Mouse (Mus musculus) hindbrain, embryonic 12.5 days (tissue): ENCODE measurements around the gene Rhebl1. TPM values are rescaled to one million over a fixed set of nuclear protein-coding genes. Genes with fewer than 3 reads are reported as not detected.

ENCODE experiments used
- ATAC-seq: fragments of 200-750 bp; cut with Nextera tagmentation; 2 replicates; pipeline ENCODE4 v1.8.0; 2017; ENCODE audit warnings: moderate TSS enrichment; ENCODE audit not compliant: low FRiP score
- H3K27ac ChIP-seq: fragments of 300-500 bp; sonication (generic); 2 replicates; pipeline ENCODE4 v1.5.1; 2016; ENCODE audit warnings: mild to moderate bottlenecking
- H3K27me3 ChIP-seq: fragments of 300-500 bp; sonication (generic); 2 replicates; pipeline ENCODE4 v1.6.1; 2016; ENCODE audit warnings: mild to moderate bottlenecking
- H3K36me3 ChIP-seq: fragments of 300-500 bp; sonication (generic); 2 replicates; pipeline ENCODE4 v1.6.1; 2016; ENCODE audit warnings: mild to moderate bottlenecking
- H3K4me1 ChIP-seq: fragments of 300-500 bp; sonication (generic); 2 replicates; pipeline ENCODE4 v1.6.1; 2016
- H3K4me2 ChIP-seq: fragments of 300-500 bp; sonication (generic); replicated peaks from 2 replicates; pipeline ENCODE4 v1.6.1; 2016; ENCODE audit warnings: mild to moderate bottlenecking
- H3K4me3 ChIP-seq: fragments of 300-500 bp; sonication (generic); 2 replicates; pipeline ENCODE4 v1.5.1; 2016; ENCODE audit warnings: mild to moderate bottlenecking
- H3K9ac ChIP-seq: fragments of 300-500 bp; sonication (generic); 2 replicates; pipeline ENCODE4 v1.6.1; 2016; ENCODE audit warnings: mild to moderate bottlenecking, moderate library complexity
- H3K9me3 ChIP-seq: fragments of 300-500 bp; sonication (generic); replicated peaks from 2 replicates; pipeline ENCODE4 v1.6.1; 2016; ENCODE audit warnings: mild to moderate bottlenecking
- WGBS: fragments of 180-500 bp; shearing (Covaris S2); methylation state at CpG from one replicate; pipeline ENCODE4 v1.1.7; 2016; 5-methylcytosine and 5-hydroxymethylcytosine counted together
- polyA plus RNA-seq: library from polyadenylated mRNA; unstranded; fragments of >200 nt; fragmentation: Nextera tagmentation; extraction: Ambion mirVana; gene quantifications from 2 replicates; pipeline ENCODE4 v1.2.1, GENCODE M21; 2016

Rhebl1 gene
- polyA plus RNA-seq, 1 experiment from 2014 or later: 22.0 TPM

DNA sequence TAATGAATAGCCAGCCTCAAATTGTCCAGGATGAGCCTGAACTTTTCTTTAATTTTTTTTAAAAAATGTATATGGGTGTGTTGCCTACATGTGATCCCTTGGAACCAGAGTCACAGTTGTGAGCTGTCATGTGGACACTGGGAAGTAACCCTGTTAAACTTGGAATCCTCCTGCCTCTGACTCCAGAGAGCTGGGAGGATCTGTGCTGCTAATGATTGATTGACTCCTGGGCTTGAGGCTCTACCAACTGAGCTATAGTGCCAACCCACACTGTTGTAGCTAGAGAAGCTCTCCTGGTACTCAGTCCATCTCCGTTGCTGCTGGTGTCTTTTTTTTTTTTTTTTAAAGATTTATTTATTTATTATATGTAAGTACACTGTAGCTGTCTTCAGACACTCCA, 10.2 kb downstream of the Rhebl1 start:
- Histone ChIP-seq H3K9ac (no peak overlapping the region), H3K9me3 (no peaks in the 10 kb centered on the region), H3K36me3 (no peaks in the 10 kb centered on the region), H3K4me1 (peaks cover 14% of the 10 kb centered on the region), H3K4me3 (no peak overlapping the region), H3K4me2 (no peak overlapping the region), H3K27ac (no peak overlapping the region), H3K27me3 (peaks cover 3% of the 10 kb centered on the region; the same call in 1 of the 2 replicates)
- ATAC-seq: no peak
- 68% methylated on average over 1 of the region's 1 CpGs for WGBS

DNA sequence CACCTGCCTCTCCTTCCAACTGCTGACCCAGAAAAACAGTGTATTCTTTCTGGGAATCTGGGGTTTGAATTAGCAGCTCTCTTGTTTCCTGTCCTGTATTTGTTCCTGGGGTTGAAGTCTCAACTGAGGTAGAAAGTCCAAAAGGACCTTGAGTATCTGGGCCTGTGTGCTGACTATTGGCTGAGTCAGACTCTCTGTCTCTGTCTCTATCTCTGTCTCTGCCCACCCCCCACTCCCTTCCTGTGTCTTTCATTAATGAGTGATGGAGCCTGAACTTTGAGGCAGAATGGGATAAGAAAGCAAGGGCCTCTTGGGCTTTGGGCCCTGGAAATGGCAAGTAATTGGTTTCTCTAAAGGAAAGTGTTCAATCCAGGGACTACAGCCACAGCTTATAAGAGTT, 10.7 kb downstream of the Rhebl1 start:
- Histone ChIP-seq H3K4me3 (no peak overlapping the region), H3K4me2 (no peak overlapping the region), H3K27me3 (peaks cover 3% of the 10 kb centered on the region; the same call in 1 of the 2 replicates), H3K27ac (no peak overlapping the region), H3K36me3 (no peaks in the 10 kb centered on the region), H3K4me1 (peaks cover 14% of the 10 kb centered on the region), H3K9me3 (no peaks in the 10 kb centered on the region), H3K9ac (no peak overlapping the region)
- ATAC-seq: no peak

DNA sequence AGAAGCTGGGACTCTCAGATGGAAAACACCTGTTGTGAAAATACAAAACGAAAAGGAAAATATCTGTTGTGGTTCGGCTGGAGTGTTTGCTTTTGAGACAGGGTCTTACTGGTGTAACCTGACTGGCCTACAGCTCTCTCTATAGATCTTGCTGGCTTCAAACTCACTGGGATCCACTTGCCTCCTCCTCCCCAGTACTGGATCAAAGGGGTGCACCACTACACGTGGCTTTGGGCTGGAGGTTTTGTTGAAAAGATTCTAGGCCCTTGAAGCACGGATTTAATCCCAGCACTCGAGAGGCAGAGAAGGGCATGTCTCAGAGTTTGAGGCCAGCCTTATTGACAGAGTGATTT, 12.7 kb downstream of the Rhebl1 start:
- H3K4me1 ChIP-seq: peaks cover 14% of the 10 kb centered on the region
- H3K9me3 ChIP-seq: no peaks in the 10 kb centered on the region
- 12% methylated on average over 5 of the region's 5 CpGs for WGBS
- H3K4me2 ChIP-seq: peak overlapping the region; percentile 86
- H3K27ac ChIP-seq: peak overlapping the region; percentile 62; the same call in 1 of the 2 replicates
- peak; percentile 57 for ATAC-seq
- no peaks in the 10 kb centered on the region for H3K36me3 ChIP-seq
- no peak overlapping the region; the same call in 1 of the 2 replicates for H3K9ac ChIP-seq
- H3K4me3 ChIP-seq: peak overlapping the region; percentile 64; the same call in 1 of the 2 replicates
- no peaks in the 10 kb centered on the region for H3K27me3 ChIP-seq

DNA sequence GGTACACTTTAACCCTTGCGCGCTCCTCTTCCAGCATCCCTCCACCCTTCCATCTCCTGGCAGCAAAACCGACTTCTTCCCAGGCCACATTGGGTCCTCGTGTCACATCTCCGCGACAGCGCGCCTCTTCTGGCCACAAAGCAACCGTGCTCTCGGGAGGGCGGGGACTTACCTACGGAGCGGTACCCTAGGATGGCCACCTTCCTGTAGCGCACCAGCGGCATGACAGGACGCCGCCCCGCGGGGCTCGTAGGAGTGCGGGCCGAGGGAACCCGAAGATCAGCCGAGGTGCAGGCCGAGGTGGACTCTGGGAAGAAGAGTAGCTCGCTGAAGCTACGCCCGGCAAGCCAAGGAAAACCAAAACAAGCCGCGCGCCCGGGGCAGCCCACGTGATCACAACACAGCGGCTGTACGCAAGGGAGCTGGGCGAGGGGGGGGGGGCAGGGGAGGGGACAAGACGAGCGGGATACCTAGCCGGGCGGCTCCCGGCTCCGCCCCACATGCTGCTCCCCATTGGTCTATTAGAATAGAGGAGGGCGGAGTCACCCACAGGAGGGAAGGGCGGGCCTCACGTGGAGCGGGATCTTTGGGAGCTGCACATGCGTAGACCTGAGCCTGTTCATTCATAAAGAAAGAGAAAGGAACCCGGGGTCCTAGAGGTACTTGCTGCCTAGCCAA, 13.2 kb downstream of the Rhebl1 start:
- Histone ChIP-seq H3K4me1 (peaks cover 14% of the 10 kb centered on the region), H3K27ac (peak overlapping the region; percentile 73), H3K4me2 (peak overlapping the region; percentile 86), H3K4me3 (peak overlapping the region; percentile 64), H3K9ac (peak overlapping the region; percentile 63), H3K27me3 (no peaks in the 10 kb centered on the region), H3K9me3 (no peaks in the 10 kb centered on the region), H3K36me3 (no peaks in the 10 kb centered on the region)
- under 1% methylated on average over 42 of the region's 48 CpGs for WGBS
- ATAC-seq: peak; percentile 97

DNA sequence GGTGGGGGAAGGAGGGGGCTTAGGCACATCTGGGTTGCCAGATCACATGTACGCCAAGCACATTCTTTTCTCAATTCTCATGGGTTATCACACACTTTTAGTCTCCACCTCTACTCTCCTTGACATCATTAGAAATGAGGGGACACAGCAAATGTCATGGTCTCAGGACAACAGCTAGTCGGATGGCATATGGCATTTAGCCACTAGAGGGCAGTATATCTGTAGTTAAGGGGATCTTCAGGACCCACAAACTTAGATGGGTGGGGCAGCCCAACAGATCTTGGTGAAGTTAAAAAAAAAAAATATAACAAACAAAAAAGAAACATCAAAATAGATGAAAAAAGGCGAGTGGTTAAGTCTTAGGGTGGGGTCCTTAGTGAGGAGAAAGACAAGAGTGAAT, 17.0 kb downstream of the Rhebl1 start:
- H3K27ac ChIP-seq: no peak overlapping the region
- no peaks in the 10 kb centered on the region for H3K36me3 ChIP-seq
- no peak overlapping the region for H3K4me2 ChIP-seq
- WGBS: 18% methylated on average over 3 of the region's 3 CpGs
- peaks cover 20% of the 10 kb centered on the region for H3K4me1 ChIP-seq
- no peak overlapping the region for H3K9ac ChIP-seq
- no peak overlapping the region for H3K4me3 ChIP-seq
- no peak for ATAC-seq
- H3K9me3 ChIP-seq: no peaks in the 10 kb centered on the region
- no peaks in the 10 kb centered on the region for H3K27me3 ChIP-seq

DNA sequence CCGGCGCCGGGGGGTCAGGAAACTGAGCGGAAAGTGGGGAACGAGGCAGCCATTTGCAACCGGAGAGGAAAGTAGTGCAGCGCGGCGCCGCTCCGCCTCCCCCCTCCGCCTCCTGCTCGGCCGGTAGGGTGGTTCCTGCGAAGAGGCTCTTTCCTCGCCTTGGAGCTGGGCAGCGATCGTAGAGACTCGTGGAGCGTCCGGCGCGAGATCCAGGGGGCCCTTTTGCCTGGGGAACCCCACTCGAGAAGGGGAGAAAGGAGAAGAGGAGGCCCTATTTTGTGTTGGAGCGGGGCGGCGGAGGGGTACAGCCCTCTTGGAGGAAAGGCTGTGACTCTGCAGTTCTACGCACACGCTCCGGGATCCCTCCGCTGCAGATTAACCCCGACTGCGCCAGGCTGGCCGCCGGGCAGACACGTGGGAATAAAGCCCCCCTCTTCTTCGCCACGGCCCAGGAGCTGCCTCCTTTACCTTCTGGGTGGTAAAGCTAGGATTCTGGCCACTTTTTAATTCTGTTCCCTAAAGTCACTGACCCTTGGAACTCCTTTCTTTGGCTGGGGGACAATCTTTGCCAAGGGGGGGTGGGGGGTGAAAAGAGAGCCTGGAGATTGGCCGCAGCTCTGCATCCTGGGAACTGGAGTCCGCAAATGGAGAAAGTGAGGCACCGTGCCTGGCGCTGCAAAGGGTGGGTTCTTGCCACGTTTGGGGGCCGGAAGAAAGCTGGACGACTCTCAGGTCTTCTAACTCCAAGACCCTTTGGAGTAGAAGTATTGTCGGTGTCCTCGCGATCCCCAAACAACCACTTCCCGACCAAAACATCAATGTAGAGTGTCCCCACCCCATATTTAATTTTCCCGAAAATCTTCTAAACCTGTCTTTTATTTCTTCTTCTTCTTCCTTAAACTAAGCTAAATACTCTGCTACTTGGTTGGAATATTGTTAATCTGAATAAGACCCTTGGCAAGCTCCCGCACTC, 22.1 kb downstream of the Rhebl1 start:
- H3K4me2 ChIP-seq: peak overlapping the region; percentile 99
- peak overlapping the region; percentile 98 for H3K27ac ChIP-seq
- no peaks in the 10 kb centered on the region for H3K9me3 ChIP-seq
- H3K4me1 ChIP-seq: peaks cover 37% of the 10 kb centered on the region
- ATAC-seq: peak; percentile 80
- H3K9ac ChIP-seq: peak overlapping the region; percentile 99
- WGBS: 2% methylated on average over 51 of the region's 51 CpGs
- H3K4me3 ChIP-seq: peak overlapping the region; percentile 91
- H3K27me3 ChIP-seq: no peaks in the 10 kb centered on the region
- no peaks in the 10 kb centered on the region for H3K36me3 ChIP-seq

DNA sequence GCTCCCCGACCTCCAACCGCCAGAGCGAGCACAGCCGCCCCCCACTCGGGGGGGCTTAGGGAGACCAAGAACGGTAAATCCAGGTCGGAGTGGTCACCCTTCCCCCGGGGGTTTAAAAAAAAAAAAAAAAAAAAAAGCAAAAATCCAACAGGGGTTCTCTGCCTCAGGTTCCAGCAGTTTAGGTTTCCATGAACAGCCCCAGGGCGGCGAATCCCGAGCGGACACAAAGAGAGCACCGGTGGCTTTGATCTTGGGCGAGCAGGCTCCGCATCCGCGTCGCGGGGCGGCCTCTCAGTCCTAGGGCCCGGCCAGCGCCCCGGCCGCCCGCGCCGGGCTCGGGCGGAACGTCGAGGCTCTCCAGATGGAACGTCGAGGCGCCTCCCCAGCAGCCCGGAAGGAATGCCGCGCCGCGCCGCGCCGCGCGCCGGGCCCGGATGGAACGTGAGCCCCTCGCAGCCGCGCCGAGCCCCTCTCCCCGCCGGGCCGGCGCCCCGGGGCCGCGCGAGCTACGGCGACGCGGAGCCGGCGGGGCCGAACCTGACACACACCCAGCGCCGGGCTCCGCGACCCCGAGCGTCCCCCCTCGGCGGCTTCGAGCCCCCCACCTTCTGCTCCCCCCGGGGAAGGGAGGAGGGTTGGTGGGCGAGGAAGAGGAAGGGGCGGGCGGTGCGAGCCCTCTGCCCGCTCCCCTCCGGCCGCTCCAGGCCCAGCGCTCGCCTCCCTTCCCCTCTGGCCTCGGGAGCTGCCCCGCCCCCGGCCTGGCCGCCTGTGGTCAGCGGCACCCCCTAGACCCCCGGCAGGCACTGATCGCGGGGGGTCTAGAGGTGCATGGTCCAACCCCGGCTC, 23.0 kb downstream of the Rhebl1 start, which contains the start of gene Kmt2d:
TSS of gene Kmt2d (minus strand) at position 135 of the 846 bp plus-strand sequence.
- peaks cover 4% of the 10 kb centered on the region for H3K36me3 ChIP-seq

DNA sequence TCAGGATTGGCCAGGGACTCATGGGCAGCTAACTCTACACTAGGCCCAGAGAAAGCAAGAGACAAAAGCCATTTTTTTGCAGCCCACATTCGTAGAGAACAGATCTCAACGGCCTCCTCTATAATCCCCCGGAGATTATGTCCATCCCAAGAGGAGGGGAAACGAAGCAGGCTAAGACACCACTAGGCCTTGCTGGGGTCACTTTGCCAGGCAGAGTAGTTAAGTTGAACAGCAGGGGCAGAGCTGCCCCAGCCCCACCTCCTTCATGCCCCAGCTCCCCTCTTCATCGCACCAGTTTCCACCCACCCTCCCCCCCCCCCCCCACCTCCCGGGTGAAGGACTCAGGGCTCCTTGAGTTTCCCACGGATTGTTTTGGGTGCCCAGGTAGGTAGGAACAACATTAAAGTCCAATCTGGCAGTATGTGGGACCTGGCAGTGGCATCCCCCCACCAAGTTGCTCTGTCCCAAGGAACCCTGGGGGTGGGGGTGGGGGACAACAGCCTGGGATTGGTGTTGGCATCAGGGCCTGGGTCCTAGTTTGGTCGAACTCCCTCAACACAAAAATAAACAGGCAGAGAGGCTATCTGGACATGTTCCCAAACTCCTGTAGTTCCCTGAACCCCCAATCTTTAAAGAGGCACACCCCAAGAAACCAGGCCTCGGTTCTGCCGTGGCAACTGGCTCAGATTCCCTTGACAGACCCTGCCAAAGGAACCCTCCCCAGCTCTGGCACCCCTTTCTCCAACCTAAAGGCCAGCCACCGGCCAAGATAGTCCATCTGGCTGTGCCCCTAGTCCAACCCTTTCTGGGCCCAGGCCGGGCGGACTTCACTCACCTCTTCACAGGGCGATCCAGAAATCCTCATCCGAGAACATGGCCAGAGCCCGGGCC, 23.9 kb downstream of the Rhebl1 start:
- Histone ChIP-seq H3K4me1 (peaks cover 39% of the 10 kb centered on the region), H3K27ac (peak overlapping the region; percentile 98), H3K9me3 (no peaks in the 10 kb centered on the region), H3K9ac (peak overlapping the region; percentile 99), H3K4me3 (peak overlapping the region; percentile 91), H3K27me3 (no peaks in the 10 kb centered on the region), H3K36me3 (peaks cover 13% of the 10 kb centered on the region), H3K4me2 (peak overlapping the region; percentile 99)
- 0% methylated on average over 15 of the region's 16 CpGs for WGBS
- ATAC-seq: no peak

More for the DNA sequence above, 23.0 kb downstream of the Rhebl1 start, which contains the start of gene Kmt2d:
- H3K9ac ChIP-seq: peak within 1 kb of the TSS; percentile 99
- H3K4me1 ChIP-seq: peaks cover 39% of the 10 kb centered on the region
- no peaks in the 10 kb centered on the region for H3K9me3 ChIP-seq
- peak within 1 kb of the TSS; percentile 99 for H3K4me2 ChIP-seq
- ATAC-seq: peak; percentile 46
- under 1% methylated on average over 58 of the region's 94 CpGs for WGBS
- no peaks in the 10 kb centered on the region for H3K27me3 ChIP-seq
- H3K4me3 ChIP-seq: peak within 1 kb of the TSS; percentile 91
- peak within 1 kb of the TSS; percentile 98 for H3K27ac ChIP-seq

DNA sequence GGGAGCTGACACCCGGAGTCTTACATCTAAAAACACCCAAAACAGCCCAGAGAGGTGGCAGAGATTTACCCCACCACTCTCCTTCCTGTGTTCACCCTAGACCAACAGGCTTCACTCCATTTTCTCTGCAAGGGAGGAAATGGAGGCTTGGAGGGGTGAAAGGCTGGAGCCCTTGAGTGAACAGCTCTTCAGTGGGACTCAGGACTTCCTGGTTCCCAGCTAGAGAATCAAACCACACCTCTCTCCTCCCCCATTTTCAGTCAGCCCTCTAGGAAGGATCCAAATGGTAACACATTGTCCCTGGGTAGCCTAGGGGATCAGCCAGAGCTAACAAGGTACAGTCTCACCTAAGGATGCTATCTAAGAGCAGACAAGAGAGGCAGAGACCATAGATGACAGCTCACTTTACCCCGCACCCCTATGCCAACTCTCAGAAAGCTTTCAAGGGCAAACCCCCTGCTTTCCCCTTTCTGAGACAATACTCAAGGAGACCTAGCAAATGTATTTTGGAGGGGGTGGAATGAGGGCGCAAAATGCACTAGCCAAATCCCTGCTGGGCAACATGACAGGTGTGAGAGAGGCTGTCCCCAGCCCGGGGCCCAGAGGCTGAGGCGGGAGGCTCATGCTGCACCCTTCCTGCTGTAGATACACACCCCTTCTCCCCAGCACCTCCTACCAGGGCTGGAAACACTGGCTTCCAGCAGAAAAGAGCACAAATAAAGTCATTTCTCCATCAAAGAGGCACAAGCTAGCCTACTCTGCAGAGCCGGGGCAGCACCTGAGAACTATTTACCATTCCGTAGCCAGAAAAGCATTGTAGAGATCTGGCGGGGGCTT, 24.8 kb downstream of the Rhebl1 start:
- peak overlapping the region; percentile 99 for H3K4me2 ChIP-seq
- H3K36me3 ChIP-seq: peaks cover 22% of the 10 kb centered on the region
- H3K27me3 ChIP-seq: no peaks in the 10 kb centered on the region
- peak overlapping the region; percentile 99 for H3K9ac ChIP-seq
- H3K4me1 ChIP-seq: peaks cover 39% of the 10 kb centered on the region
- no peak for ATAC-seq
- no peaks in the 10 kb centered on the region for H3K9me3 ChIP-seq
- 13% methylated on average over 8 of the region's 8 CpGs for WGBS
- H3K27ac ChIP-seq: 0 out of 2 replicates have a peak overlapping the region, but pooled peaks have one; percentile 98
- peak overlapping the region; percentile 91 for H3K4me3 ChIP-seq

DNA sequence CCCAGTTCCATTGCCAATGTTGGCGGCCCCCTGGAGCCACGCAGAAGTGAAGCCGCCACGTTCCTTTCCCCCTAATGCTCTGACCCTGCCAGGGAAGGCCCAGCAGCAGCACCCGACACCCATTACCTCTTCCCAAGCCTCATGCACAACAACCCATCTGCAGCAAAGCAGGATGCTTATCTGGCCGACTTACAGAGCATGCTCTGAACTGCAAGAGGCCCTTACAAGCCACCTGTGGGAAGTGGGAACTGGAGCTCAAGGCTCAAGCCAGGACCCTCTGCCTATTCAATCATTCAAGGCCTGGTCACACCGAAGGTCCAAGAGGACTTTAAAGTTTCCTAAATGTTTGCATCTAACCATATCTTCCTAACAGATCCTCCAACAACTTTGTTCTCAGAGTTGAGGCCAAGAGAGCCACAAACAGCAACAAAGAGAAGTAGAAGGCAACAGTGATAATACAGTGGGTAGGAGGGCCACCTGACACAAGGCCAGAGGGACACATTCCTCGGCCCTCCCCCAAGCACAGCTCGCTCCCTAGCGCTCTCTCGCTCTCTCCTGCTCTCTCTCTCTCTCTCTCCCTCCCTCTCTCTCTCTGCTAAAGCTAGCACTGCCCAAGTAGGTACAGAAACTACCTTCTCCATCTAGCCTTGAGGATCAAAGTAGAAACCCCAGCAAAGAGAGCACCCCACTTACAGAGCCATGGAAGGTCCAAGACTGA, 25.8 kb downstream of the Rhebl1 start:
- Histone ChIP-seq H3K27ac (no peak overlapping the region; the same call in 1 of the 2 replicates), H3K9ac (peak overlapping the region; percentile 99), H3K36me3 (peaks cover 32% of the 10 kb centered on the region), H3K9me3 (no peaks in the 10 kb centered on the region), H3K4me3 (peak overlapping the region; percentile 91), H3K4me2 (peak overlapping the region; percentile 99), H3K4me1 (peaks cover 39% of the 10 kb centered on the region), H3K27me3 (no peaks in the 10 kb centered on the region)
- 47% methylated on average over 11 of the region's 11 CpGs for WGBS
- no peak for ATAC-seq
